Mouse (Mus musculus) midbrain, embryonic 13.5 days (tissue): ENCODE results near the gene Il6ra. TPM values are rescaled to one million over a fixed set of nuclear protein-coding genes. Genes with fewer than 3 reads are reported as not detected.
A peak's percentile ranks its signal among the peaks of the same experiment; 100 is the strongest.

Experiments used
- ATAC-seq: fragments of 200-750 bp; cut with Nextera tagmentation; 2 replicates; pipeline ENCODE4 v1.8.0; 2017; ENCODE audit warnings: mild to moderate bottlenecking, moderate TSS enrichment, moderate library complexity
- H3K27ac ChIP-seq: fragments of 300-500 bp; sonication (generic); 2 replicates; pipeline ENCODE4 v1.5.1; 2015; ENCODE audit warnings: inconsistent platforms, mild to moderate bottlenecking, moderate library complexity
- H3K27me3 ChIP-seq: fragments of 300-500 bp; sonication (generic); 2 replicates; pipeline ENCODE4 v1.6.1; 2015; ENCODE audit warnings: mild to moderate bottlenecking, inconsistent platforms
- H3K36me3 ChIP-seq: fragments of 300-500 bp; sonication (generic); 2 replicates; pipeline ENCODE4 v1.6.1; 2015; ENCODE audit warnings: mild to moderate bottlenecking, inconsistent platforms
- H3K4me1 ChIP-seq: fragments of 300-500 bp; sonication (generic); replicated peaks from 2 replicates; pipeline ENCODE4 v1.6.1; 2015; ENCODE audit warnings: inconsistent platforms
- H3K4me2 ChIP-seq: fragments of 300-500 bp; sonication (generic); replicated peaks from 2 replicates; pipeline ENCODE4 v1.6.1; 2015; ENCODE audit warnings: moderate library complexity, mild to moderate bottlenecking, inconsistent platforms
- H3K4me3 ChIP-seq: fragments of 300-500 bp; sonication (generic); replicated peaks from 2 replicates; pipeline ENCODE4 v1.5.1; 2015; ENCODE audit warnings: mild to moderate bottlenecking, inconsistent platforms
- H3K9ac ChIP-seq: fragments of 300-500 bp; sonication (generic); replicated peaks from 2 replicates; pipeline ENCODE4 v1.6.1; 2015; ENCODE audit warnings: mild to moderate bottlenecking, inconsistent platforms
- H3K9me3 ChIP-seq: fragments of 300-500 bp; sonication (generic); 2 replicates; pipeline ENCODE4 v1.6.1; 2016; ENCODE audit warnings: mild to moderate bottlenecking, inconsistent platforms
- WGBS: fragments of 180-500 bp; shearing (Covaris S2); methylation state at CpG from one replicate; pipeline ENCODE4 v1.1.7; 2015; 5-methylcytosine and 5-hydroxymethylcytosine counted together
- polyA plus RNA-seq: library from polyadenylated mRNA; unstranded; fragments of >200 nt; fragmentation: Nextera tagmentation; extraction: Ambion mirVana; gene quantifications from 2 replicates; pipeline ENCODE4 v1.2.1, GENCODE M21; 2015

Gene Il6ra
- polyA plus RNA-seq, 1 experiment from 2014 or later = 0.44 TPM

GRCm38 (mm10) chr3:89907846-89908245, 5.2 kb downstream of the Il6ra start:
- ATAC-seq = no peak
- Histone ChIP-seq H3K4me1 (peaks cover 5% of the 10 kb centered on the region), H3K4me3 (no peak overlapping the region), H3K27me3 (peaks cover 29% of the 10 kb centered on the region), H3K36me3 (no peaks in the 10 kb centered on the region), H3K9me3 (no peaks in the 10 kb centered on the region), H3K4me2 (no peak overlapping the region), H3K27ac (no peak overlapping the region), H3K9ac (no peak overlapping the region)
- WGBS = 88% methylated on average over 3 of the region's 3 CpGs

- H3K27ac ChIP-seq = no peak overlapping the region
- H3K9ac ChIP-seq = no peak overlapping the region
- H3K36me3 ChIP-seq = no peaks in the 10 kb centered on the region
- WGBS = 70% methylated on average over 8 of the region's 8 CpGs
- no peaks in the 10 kb centered on the region for H3K9me3 ChIP-seq
- no peak overlapping the region for H3K4me3 ChIP-seq
- no peaks in the 10 kb centered on the region for H3K4me1 ChIP-seq
- no peak for ATAC-seq
- H3K27me3 ChIP-seq = no peaks in the 10 kb centered on the region
- H3K4me2 ChIP-seq = no peak overlapping the region
These were observed 13.5 kb downstream of the Il6ra start for GRCm38 (mm10) chr3:89899511-89899908.

GRCm38 (mm10) chr3:89898870-89899510, 14.0 kb downstream of the Il6ra start:
- ATAC-seq = no peak
- WGBS = 62% methylated on average over 5 of the region's 5 CpGs

GRCm38 (mm10) chr3:89898011-89898410, 15.0 kb downstream of the Il6ra start:
- no peak overlapping the region for H3K27ac ChIP-seq
- H3K36me3 ChIP-seq = no peaks in the 10 kb centered on the region
- no peak overlapping the region for H3K4me2 ChIP-seq
- no peak overlapping the region for H3K9ac ChIP-seq
- H3K4me1 ChIP-seq = no peaks in the 10 kb centered on the region
- no peaks in the 10 kb centered on the region for H3K9me3 ChIP-seq
- ATAC-seq = no peak
- no peaks in the 10 kb centered on the region for H3K27me3 ChIP-seq
- H3K4me3 ChIP-seq = no peak overlapping the region
- 76% methylated on average over 10 of the region's 10 CpGs for WGBS

More at GRCm38 (mm10) chr3:89898870-89899510, 14.0 kb downstream of the Il6ra start:
- Histone ChIP-seq H3K27ac (no peak overlapping the region), H3K27me3 (no peaks in the 10 kb centered on the region), H3K36me3 (no peaks in the 10 kb centered on the region), H3K4me1 (no peaks in the 10 kb centered on the region), H3K9ac (no peak overlapping the region), H3K4me3 (no peak overlapping the region), H3K9me3 (no peaks in the 10 kb centered on the region), H3K4me2 (no peak overlapping the region)

GRCm38 (mm10) chr3:89897204-89897796, 15.7 kb downstream of the Il6ra start:
- Histone ChIP-seq H3K9me3 (no peaks in the 10 kb centered on the region), H3K4me3 (no peak overlapping the region), H3K27ac (no peak overlapping the region), H3K9ac (0 out of 2 replicates have a peak overlapping the region, but pooled peaks have one; percentile 6), H3K36me3 (no peaks in the 10 kb centered on the region), H3K27me3 (no peaks in the 10 kb centered on the region), H3K4me1 (no peaks in the 10 kb centered on the region), H3K4me2 (no peak overlapping the region)
- WGBS = 69% methylated on average over 8 of the region's 8 CpGs
- ATAC-seq = no peak

GRCm38 (mm10) chr3:89896571-89896970, 16.4 kb downstream of the Il6ra start:
- H3K9me3 ChIP-seq = no peaks in the 10 kb centered on the region
- H3K4me3 ChIP-seq = no peak overlapping the region
- H3K27ac ChIP-seq = no peak overlapping the region
- ATAC-seq = no peak
- H3K4me2 ChIP-seq = no peak overlapping the region
- H3K9ac ChIP-seq = no peak overlapping the region
- H3K36me3 ChIP-seq = no peaks in the 10 kb centered on the region
- no peaks in the 10 kb centered on the region for H3K4me1 ChIP-seq
- no peaks in the 10 kb centered on the region for H3K27me3 ChIP-seq
- WGBS = 15% methylated on average over 5 of the region's 5 CpGs

GRCm38 (mm10) chr3:89892517-89893106, 20.4 kb downstream of the Il6ra start:
- Histone ChIP-seq H3K4me2 (no peak overlapping the region), H3K27me3 (no peaks in the 10 kb centered on the region), H3K36me3 (no peaks in the 10 kb centered on the region), H3K4me3 (no peak overlapping the region), H3K9ac (no peak overlapping the region), H3K9me3 (no peaks in the 10 kb centered on the region), H3K27ac (no peak overlapping the region), H3K4me1 (no peaks in the 10 kb centered on the region)
- WGBS = 75% methylated on average over 5 of the region's 5 CpGs
- no peak for ATAC-seq

- no peak for ATAC-seq
- no peak overlapping the region for H3K9ac ChIP-seq
- H3K4me2 ChIP-seq = no peak overlapping the region
- H3K4me3 ChIP-seq = no peak overlapping the region
- no peaks in the 10 kb centered on the region for H3K27me3 ChIP-seq
- H3K4me1 ChIP-seq = no peaks in the 10 kb centered on the region
- H3K36me3 ChIP-seq = no peaks in the 10 kb centered on the region
- H3K9me3 ChIP-seq = no peaks in the 10 kb centered on the region
- H3K27ac ChIP-seq = no peak overlapping the region
These were observed 21.3 kb downstream of the Il6ra start for GRCm38 (mm10) chr3:89891696-89892095.

- no peak for ATAC-seq
- Histone ChIP-seq H3K9me3 (no peaks in the 10 kb centered on the region), H3K9ac (no peak overlapping the region), H3K27me3 (no peaks in the 10 kb centered on the region), H3K4me2 (no peak overlapping the region), H3K4me3 (no peak overlapping the region), H3K4me1 (no peaks in the 10 kb centered on the region), H3K27ac (no peak overlapping the region), H3K36me3 (no peaks in the 10 kb centered on the region)
- 81% methylated on average over 8 of the region's 8 CpGs for WGBS
These were observed 23.1 kb downstream of the Il6ra start for GRCm38 (mm10) chr3:89889841-89890430.

GRCm38 (mm10) chr3:89887582-89888230, 25.3 kb downstream of the Il6ra start:
- Histone ChIP-seq H3K27me3 (no peaks in the 10 kb centered on the region), H3K9ac (no peak overlapping the region), H3K9me3 (no peaks in the 10 kb centered on the region), H3K27ac (no peak overlapping the region), H3K4me3 (no peak overlapping the region), H3K36me3 (no peaks in the 10 kb centered on the region), H3K4me1 (no peaks in the 10 kb centered on the region), H3K4me2 (no peak overlapping the region)
- WGBS = 94% methylated on average over 7 of the region's 7 CpGs
- no peak for ATAC-seq

GRCm38 (mm10) chr3:89885766-89886165, 27.2 kb downstream of the Il6ra start:
- Histone ChIP-seq H3K27ac (no peak overlapping the region), H3K9ac (no peak overlapping the region), H3K27me3 (peaks cover 6% of the 10 kb centered on the region), H3K9me3 (no peaks in the 10 kb centered on the region), H3K4me3 (no peak overlapping the region), H3K4me2 (no peak overlapping the region), H3K4me1 (no peaks in the 10 kb centered on the region), H3K36me3 (no peaks in the 10 kb centered on the region)
- ATAC-seq = no peak
- WGBS = 92% methylated on average over 11 of the region's 11 CpGs

- Histone ChIP-seq H3K4me1 (0 out of 2 replicates have a peak, but pooled peaks cover 2% of the 10 kb centered on the region), H3K9me3 (no peaks in the 10 kb centered on the region), H3K36me3 (no peaks in the 10 kb centered on the region), H3K27me3 (peaks cover 19% of the 10 kb centered on the region), H3K4me3 (no peak overlapping the region), H3K4me2 (no peak overlapping the region), H3K9ac (no peak overlapping the region), H3K27ac (no peak overlapping the region)
- no peak for ATAC-seq
- 88% methylated on average over 4 of the region's 4 CpGs for WGBS
These were observed 29.4 kb downstream of the Il6ra start for GRCm38 (mm10) chr3:89883582-89884041.
